Mouse (Mus musculus) olfactory bulb, adult 2 months (tissue): ENCODE measurements around the gene Adgrg1.

Experiments
- CTCF ChIP-seq: fragments of 200-500 bp; IDR thresholded peaks from 2 replicates; pipeline ENCODE4 v1.5.1; 2012; ENCODE audit warnings: low read depth, mild to moderate bottlenecking, low read length, moderate library complexity; ENCODE audit not compliant: insufficient read depth
- POLR2A ChIP-seq: fragments of 200-500 bp; IDR thresholded peaks from 2 replicates; pipeline ENCODE4 v1.6.1; 2012; ENCODE audit warnings: mild to moderate bottlenecking, low read depth, low read length, moderate library complexity; ENCODE audit not compliant: insufficient read depth

DNA sequence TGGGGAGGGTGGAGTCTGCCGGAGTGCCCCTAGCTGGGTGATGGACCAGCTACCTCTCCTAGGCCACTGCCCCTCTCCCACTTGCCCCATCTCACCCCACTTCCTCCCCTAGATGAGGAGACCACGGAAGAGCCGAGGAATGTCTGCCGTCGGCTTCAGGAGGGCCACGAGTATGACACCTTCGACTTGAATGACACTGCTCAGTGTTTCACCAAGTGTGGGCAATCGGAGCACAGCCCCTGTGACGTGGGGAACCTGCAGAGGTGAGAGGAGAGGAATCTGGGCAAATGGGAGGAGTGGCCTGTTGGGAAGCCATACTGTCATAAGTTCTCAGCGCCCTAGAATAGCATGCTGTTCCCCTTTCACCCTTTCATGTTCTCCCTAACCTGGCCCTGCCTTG lies 46.3 kb downstream of the Adgrg1 start:
- TF ChIP-seq CTCF: no peak
- TF ChIP-seq POLR2A: no peak
